Mouse (Mus musculus): ENCODE results near the gene Atp8a1.

DNA sequence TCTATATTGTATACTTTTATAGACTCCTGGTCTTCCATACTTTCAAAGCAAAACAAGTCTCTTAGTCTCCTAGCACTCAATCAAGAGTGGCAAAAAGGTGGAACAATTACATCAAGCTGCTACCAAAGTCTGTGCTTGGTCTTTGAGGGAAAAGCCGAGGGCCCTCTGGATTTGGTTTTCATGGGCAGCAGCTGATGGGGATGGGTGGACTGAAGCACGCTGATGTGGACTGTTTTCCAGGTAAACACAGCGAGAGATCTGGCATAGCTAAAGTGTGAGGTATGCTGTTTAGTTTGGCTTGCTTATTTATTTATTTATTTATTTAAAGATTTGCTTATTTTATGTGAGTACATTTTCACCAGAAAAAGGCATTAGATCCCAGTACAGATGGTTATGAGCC is 193.7 kb downstream of the Atp8a1 start:
- TF ChIP-seq MYOD1 (IDR thresholded peaks at IDR 0.05; ENCODE audit: control insufficient read depth, insufficient read length, low read depth) (no peak), CTCF (IDR thresholded peaks at IDR 0.05; ENCODE audit: control insufficient read depth, insufficient read depth, insufficient read length) (no peak), MYOG (IDR thresholded peaks at IDR 0.05; ENCODE audit: control insufficient read depth, extremely low read depth, insufficient read length) (no peak), FOSL1 (IDR thresholded peaks at IDR 0.05; ENCODE audit: insufficient read depth, low read length, poor library complexity, severe bottlenecking) (no peak), USF1 (IDR thresholded peaks at IDR 0.05; ENCODE audit: low read depth) (no peak), MAX (IDR thresholded peaks at IDR 0.05) (no peak), CEBPB (IDR thresholded peaks at IDR 0.05; ENCODE audit: low read depth) (no peak)

All from C2C12 (cell line).